Comparison of ENCODE assay signal across 8 mouse cellular contexts in genomic region chr4:133107788-133108281, GRCm38 (mm10). TPM values are rescaled to one million over a fixed set of nuclear protein-coding genes. Genes with fewer than 3 reads are reported as not detected.
A peak's percentile ranks its signal among the peaks of the same experiment; 100 is the strongest.
DNase-seq lines count a peak whose midpoint lies in the region; ATAC-seq and TF ChIP-seq lines count a peak whose summit lies in the region.

No protein-coding gene starts in this region.

- H3K4me3 ChIP-seq in kidney, embryonic 15.5 days (replicated peaks): no peak overlapping the region
- H3K4me3 ChIP-seq in intestine, postnatal 0 days (ENCODE audit: low read depth, low read length): no peak overlapping the region
- H3K4me3 ChIP-seq in stomach, embryonic 14.5 days (ENCODE audit: low read depth, low read length): no peak overlapping the region
- H3K4me3 ChIP-seq in forebrain, embryonic 13.5 days: no peak overlapping the region

- H3K4me1 ChIP-seq in kidney, embryonic 15.5 days: peaks cover 49% of the 10 kb centered on the region
- peaks cover 5% of the 10 kb centered on the region; the same call in 1 of the 2 replicates for H3K4me1 ChIP-seq in intestine, postnatal 0 days (replicated peaks; ENCODE audit: control insufficient read depth, insufficient read depth, low read length)
- H3K4me1 ChIP-seq in stomach, embryonic 14.5 days (ENCODE audit: control insufficient read depth, insufficient read depth, low read length): peaks cover 19% of the 10 kb centered on the region; the same call in 1 of the 2 replicates
- peaks cover 4% of the 10 kb centered on the region; the same call in 1 of the 2 replicates for H3K4me1 ChIP-seq in forebrain, embryonic 13.5 days

- H3K4me2 ChIP-seq in kidney, embryonic 15.5 days: no peak overlapping the region
- H3K4me2 ChIP-seq in intestine, postnatal 0 days (replicated peaks; ENCODE audit: low read depth): no peak overlapping the region
- no peak overlapping the region for H3K4me2 ChIP-seq in stomach, embryonic 14.5 days (replicated peaks; ENCODE audit: low read depth, low read length)
- H3K4me2 ChIP-seq in forebrain, embryonic 13.5 days: no peak overlapping the region

- peak; percentile 59 for TF ChIP-seq CTCF in intestine, postnatal 0 days (IDR thresholded peaks at IDR 0.05; ENCODE audit: low read depth)

- no peaks in the 10 kb centered on the region for H3K27me3 ChIP-seq in kidney, embryonic 15.5 days
- no peaks in the 10 kb centered on the region for H3K27me3 ChIP-seq in intestine, postnatal 0 days (replicated peaks; ENCODE audit: control insufficient read depth, insufficient read depth, low read length)
- no peaks in the 10 kb centered on the region for H3K27me3 ChIP-seq in stomach, embryonic 14.5 days (ENCODE audit: control insufficient read depth, insufficient read depth, low read length)
- H3K27me3 ChIP-seq in forebrain, embryonic 13.5 days: no peaks in the 10 kb centered on the region

- H3K36me3 ChIP-seq in kidney, embryonic 15.5 days: no peaks in the 10 kb centered on the region
- peaks cover under 1% of the 10 kb centered on the region; the same call in 1 of the 2 replicates for H3K36me3 ChIP-seq in intestine, postnatal 0 days (ENCODE audit: control insufficient read depth, insufficient read depth)
- H3K36me3 ChIP-seq in stomach, embryonic 14.5 days (ENCODE audit: control insufficient read depth, insufficient read depth, low read length): no peaks in the 10 kb centered on the region
- no peaks in the 10 kb centered on the region for H3K36me3 ChIP-seq in forebrain, embryonic 13.5 days (ENCODE audit: poor library complexity, severe bottlenecking)

- H3K9ac ChIP-seq in kidney, embryonic 15.5 days: no peak overlapping the region
- H3K9ac ChIP-seq in intestine, postnatal 0 days (ENCODE audit: low read depth, low read length): no peak overlapping the region
- no peak overlapping the region for H3K9ac ChIP-seq in stomach, embryonic 14.5 days (replicated peaks; ENCODE audit: low read depth, low read length)
- no peak overlapping the region for H3K9ac ChIP-seq in forebrain, embryonic 13.5 days

- H3K27ac ChIP-seq in kidney, embryonic 15.5 days: peak overlapping the region; percentile 62
- no peak overlapping the region for H3K27ac ChIP-seq in intestine, postnatal 0 days (ENCODE audit: low read depth, low read length)
- H3K27ac ChIP-seq in stomach, embryonic 14.5 days (ENCODE audit: low read length): peak overlapping the region; percentile 7; the same call in 1 of the 2 replicates
- no peak overlapping the region for H3K27ac ChIP-seq in forebrain, embryonic 13.5 days

- no peak for ATAC-seq in kidney, embryonic 15.5 days (replicated peaks; ENCODE audit: low FRiP score)
- no peak for ATAC-seq in intestine, postnatal 0 days
- ATAC-seq in stomach, embryonic 14.5 days (ENCODE audit: insufficient number of reproducible peaks, insufficient read depth, low FRiP score, low read depth): no peak
- no peak for ATAC-seq in erythroid progenitor cell, adult 5-6 weeks (replicated peaks; ENCODE audit: low FRiP score, poor library complexity, severe bottlenecking)
- no peak for ATAC-seq in forebrain, embryonic 13.5 days

- DNase-seq in kidney, postnatal 36 days: no peak
- peak; percentile 55 for DNase-seq in MEL-GATA-1-ER (ENCODE audit: extremely low read depth, low read depth)
- DNase-seq in gastrocnemius, postnatal 10 days: peak; percentile 57

- H3K9me3 ChIP-seq in kidney, embryonic 15.5 days (replicated peaks): no peaks in the 10 kb centered on the region
- no peaks in the 10 kb centered on the region for H3K9me3 ChIP-seq in intestine, postnatal 0 days (ENCODE audit: control insufficient read depth)
- H3K9me3 ChIP-seq in stomach, embryonic 14.5 days (ENCODE audit: control insufficient read depth, low read depth, low read length): no peaks in the 10 kb centered on the region
- no peaks in the 10 kb centered on the region for H3K9me3 ChIP-seq in forebrain, embryonic 13.5 days (replicated peaks)

- 61% methylated on average over 13 of the region's 13 CpGs for WGBS in kidney, embryonic 15.5 days
- 29% methylated on average over 13 of the region's 13 CpGs for WGBS in intestine, postnatal 0 days
- WGBS in stomach, embryonic 14.5 days: 52% methylated on average over 13 of the region's 13 CpGs
- WGBS in forebrain, embryonic 13.5 days: 63% methylated on average over 13 of the region's 13 CpGs

RNA-seq across cellular contexts. Expression of gene Wasf2, which starts 22.5 kb away (rescaled TPM):
- polyA plus RNA-seq in kidney, embryonic 15.5 days (2015; fragmentation: Nextera tagmentation; extraction: Ambion mirVana): 107 and 109 TPM in 2 replicates
- total RNA-seq in gastrocnemius, postnatal 10 days (2021): 10 to 100 TPM; 73.1 to 88.7 TPM
- 64.6 and 68.4 TPM in 2 replicates for polyA plus RNA-seq in intestine, postnatal 0 days (2015; fragmentation: Nextera tagmentation; extraction: Ambion mirVana)
- polyA plus RNA-seq in stomach, embryonic 14.5 days (2014; fragmentation: Nextera tagmentation; extraction: Ambion mirVana): 120 and 124 TPM in 2 replicates
- 79.6 and 83.6 TPM in 2 replicates for total RNA-seq in erythroid progenitor cell, adult 5-6 weeks (2015; ENCODE audit: low replicate concordance)
- total RNA-seq in erythroid progenitor cell, adult 5-6 weeks (2017; ENCODE audit: low replicate concordance): 59.7 and 73.7 TPM in 2 replicates
- 36.7 and 42.9 TPM in 2 replicates for polyA plus RNA-seq in forebrain, embryonic 13.5 days (2015; fragmentation: Nextera tagmentation; extraction: Ambion mirVana)

Comparison
In these comparisons a context has a peak if more than half of its experiments do, and no peak if none do; other contexts are left out.
1. H3K27ac ChIP-seq: peak in kidney, embryonic 15.5 days (single experiment) and stomach, embryonic 14.5 days (single experiment); none in intestine, postnatal 0 days (single experiment) and forebrain, embryonic 13.5 days (single experiment).
2. DNase-seq: peak in MEL-GATA-1-ER (single experiment) and gastrocnemius, postnatal 10 days (single experiment); none in kidney, postnatal 36 days (0 of 2).